Mouse (Mus musculus): ENCODE measurements around the gene Bcl2. TPM values are rescaled to one million over a fixed set of nuclear protein-coding genes. Genes with fewer than 3 reads are reported as not detected.
A peak's percentile ranks its signal among the peaks of the same experiment; 100 is the strongest.

The Bcl2 gene
- polyA plus RNA-seq, 1 experiment: 2.6 TPM

- H3K27ac ChIP-seq (ENCODE audit: insufficient read depth, low read depth, low read length): no peak overlapping the region
- no peaks in the 10 kb centered on the region for H3K4me1 ChIP-seq (ENCODE audit: control insufficient read depth, insufficient read depth, low read length)
- no peaks in the 10 kb centered on the region for H3K27me3 ChIP-seq (replicated peaks; ENCODE audit: control insufficient read depth, insufficient read depth, low read length)
- WGBS: 73% methylated on average over 1 of the region's 1 CpGs
- peaks cover 3% of the 10 kb centered on the region; the same call in 1 of the 2 replicates for H3K36me3 ChIP-seq (ENCODE audit: control insufficient read depth, insufficient read depth, low read length)
- no peak for TF ChIP-seq POLR2A (IDR thresholded peaks at IDR 0.05; ENCODE audit: low read depth, low read length)
- TF ChIP-seq CTCF (conservative IDR thresholded peaks at IDR 0.05; ENCODE audit: insufficient read depth, insufficient read length, low read depth, low read length): no peak
- DNase-seq: no peak
- no peak overlapping the region for H3K4me3 ChIP-seq (ENCODE audit: insufficient read depth, low read depth, low read length)
Observed at GRCm38 (mm10) chr1:106750656-106751055, 36.6 kb upstream of the Bcl2 start.

GRCm38 (mm10) chr1:106748555-106749315 lies 34.7 kb upstream of the Bcl2 start:
- Histone ChIP-seq H3K27me3 (replicated peaks; ENCODE audit: control insufficient read depth, insufficient read depth, low read length) (no peaks in the 10 kb centered on the region), H3K4me3 (ENCODE audit: insufficient read depth, low read depth, low read length) (no peak overlapping the region), H3K36me3 (ENCODE audit: control insufficient read depth, insufficient read depth, low read length) (peaks cover 3% of the 10 kb centered on the region; the same call in 1 of the 2 replicates), H3K4me1 (ENCODE audit: control insufficient read depth, insufficient read depth, low read length) (no peaks in the 10 kb centered on the region), H3K27ac (ENCODE audit: insufficient read depth, low read depth, low read length) (no peak overlapping the region)
- TF ChIP-seq CTCF (conservative IDR thresholded peaks at IDR 0.05; ENCODE audit: insufficient read depth, insufficient read length, low read depth, low read length): no peak
- TF ChIP-seq POLR2A (IDR thresholded peaks at IDR 0.05; ENCODE audit: low read depth, low read length): no peak
- 93% methylated on average over 6 of the region's 6 CpGs for WGBS
- DNase-seq: no peak

GRCm38 (mm10) chr1:106742980-106743379 lies 28.9 kb upstream of the Bcl2 start:
- H3K4me1 ChIP-seq (ENCODE audit: control insufficient read depth, insufficient read depth, low read length): no peaks in the 10 kb centered on the region
- no peaks in the 10 kb centered on the region for H3K27me3 ChIP-seq (replicated peaks; ENCODE audit: control insufficient read depth, insufficient read depth, low read length)
- 89% methylated on average over 6 of the region's 6 CpGs for WGBS
- DNase-seq: no peak
- H3K36me3 ChIP-seq (ENCODE audit: control insufficient read depth, insufficient read depth, low read length): peaks cover 3% of the 10 kb centered on the region; the same call in 1 of the 2 replicates
- TF ChIP-seq POLR2A (IDR thresholded peaks at IDR 0.05; ENCODE audit: low read depth, low read length) (no peak), CTCF (conservative IDR thresholded peaks at IDR 0.05; ENCODE audit: insufficient read depth, insufficient read length, low read depth, low read length) (no peak)
- H3K4me3 ChIP-seq (ENCODE audit: insufficient read depth, low read depth, low read length): no peak overlapping the region
- no peak overlapping the region for H3K27ac ChIP-seq (ENCODE audit: insufficient read depth, low read depth, low read length)

- no peak for DNase-seq
- WGBS: 89% methylated on average over 4 of the region's 4 CpGs
- no peak overlapping the region for H3K27ac ChIP-seq (ENCODE audit: insufficient read depth, low read depth, low read length)
- H3K27me3 ChIP-seq (replicated peaks; ENCODE audit: control insufficient read depth, insufficient read depth, low read length): no peaks in the 10 kb centered on the region
- no peaks in the 10 kb centered on the region for H3K36me3 ChIP-seq (ENCODE audit: control insufficient read depth, insufficient read depth, low read length)
- H3K4me1 ChIP-seq (ENCODE audit: control insufficient read depth, insufficient read depth, low read length): no peaks in the 10 kb centered on the region
- TF ChIP-seq POLR2A (IDR thresholded peaks at IDR 0.05; ENCODE audit: low read depth, low read length) (no peak), CTCF (conservative IDR thresholded peaks at IDR 0.05; ENCODE audit: insufficient read depth, insufficient read length, low read depth, low read length) (no peak)
- no peak overlapping the region for H3K4me3 ChIP-seq (ENCODE audit: insufficient read depth, low read depth, low read length)
Observed at GRCm38 (mm10) chr1:106740735-106741134, 26.7 kb upstream of the Bcl2 start.

GRCm38 (mm10) chr1:106739810-106740209 lies 25.7 kb upstream of the Bcl2 start:
- H3K36me3 ChIP-seq (ENCODE audit: control insufficient read depth, insufficient read depth, low read length): no peaks in the 10 kb centered on the region
- no peaks in the 10 kb centered on the region for H3K4me1 ChIP-seq (ENCODE audit: control insufficient read depth, insufficient read depth, low read length)
- 93% methylated on average over 5 of the region's 5 CpGs for WGBS
- TF ChIP-seq CTCF (conservative IDR thresholded peaks at IDR 0.05; ENCODE audit: insufficient read depth, insufficient read length, low read depth, low read length) (no peak), POLR2A (IDR thresholded peaks at IDR 0.05; ENCODE audit: low read depth, low read length) (no peak)
- no peak overlapping the region for H3K27ac ChIP-seq (ENCODE audit: insufficient read depth, low read depth, low read length)
- no peaks in the 10 kb centered on the region for H3K27me3 ChIP-seq (replicated peaks; ENCODE audit: control insufficient read depth, insufficient read depth, low read length)
- no peak overlapping the region for H3K4me3 ChIP-seq (ENCODE audit: insufficient read depth, low read depth, low read length)
- DNase-seq: no peak

GRCm38 (mm10) chr1:106738092-106738491 lies 24.0 kb upstream of the Bcl2 start:
- 85% methylated on average over 3 of the region's 3 CpGs for WGBS
- TF ChIP-seq CTCF (conservative IDR thresholded peaks at IDR 0.05; ENCODE audit: insufficient read depth, insufficient read length, low read depth, low read length): peak; percentile 33; the same call in 1 of the 2 replicates
- TF ChIP-seq POLR2A (IDR thresholded peaks at IDR 0.05; ENCODE audit: low read depth, low read length): no peak
- no peaks in the 10 kb centered on the region for H3K4me1 ChIP-seq (ENCODE audit: control insufficient read depth, insufficient read depth, low read length)
- H3K36me3 ChIP-seq (ENCODE audit: control insufficient read depth, insufficient read depth, low read length): no peaks in the 10 kb centered on the region
- no peaks in the 10 kb centered on the region for H3K27me3 ChIP-seq (replicated peaks; ENCODE audit: control insufficient read depth, insufficient read depth, low read length)
- H3K27ac ChIP-seq (ENCODE audit: insufficient read depth, low read depth, low read length): no peak overlapping the region
- no peak for DNase-seq
- no peak overlapping the region for H3K4me3 ChIP-seq (ENCODE audit: insufficient read depth, low read depth, low read length)

GRCm38 (mm10) chr1:106736211-106736610 lies 22.1 kb upstream of the Bcl2 start:
- no peak for TF ChIP-seq CTCF (conservative IDR thresholded peaks at IDR 0.05; ENCODE audit: insufficient read depth, insufficient read length, low read depth, low read length)
- no peak for TF ChIP-seq POLR2A (IDR thresholded peaks at IDR 0.05; ENCODE audit: low read depth, low read length)
- H3K27ac ChIP-seq (ENCODE audit: insufficient read depth, low read depth, low read length): no peak overlapping the region
- H3K4me1 ChIP-seq (ENCODE audit: control insufficient read depth, insufficient read depth, low read length): no peaks in the 10 kb centered on the region
- no peak overlapping the region for H3K4me3 ChIP-seq (ENCODE audit: insufficient read depth, low read depth, low read length)
- DNase-seq: no peak
- no peaks in the 10 kb centered on the region for H3K36me3 ChIP-seq (ENCODE audit: control insufficient read depth, insufficient read depth, low read length)
- WGBS: 96% methylated on average over 8 of the region's 8 CpGs
- H3K27me3 ChIP-seq (replicated peaks; ENCODE audit: control insufficient read depth, insufficient read depth, low read length): no peaks in the 10 kb centered on the region

Measured in kidney, adult 2 months (tissue).